Mouse (Mus musculus) neural tube, embryonic 10.5 days (tissue): ENCODE data around the gene Cd69.

ENCODE experiments used
- DNase-seq: peaks from one replicate; pipeline ENCODE4 v3.0.0-alpha.2; 2017; ENCODE audit warnings: low spot score; ENCODE audit errors: extremely low spot score

Gene Cd69

GRCm38 (mm10) chr6:129246992-129247391, 28.2 kb downstream of the Cd69 start:
- no peak for DNase-seq

GRCm38 (mm10) chr6:129245793-129246192, 29.4 kb downstream of the Cd69 start:
- DNase-seq, result no peak

GRCm38 (mm10) chr6:129241907-129242306, 33.3 kb downstream of the Cd69 start:
- DNase-seq, result no peak

- no peak for DNase-seq
Observed at GRCm38 (mm10) chr6:129241471-129241870, 33.8 kb downstream of the Cd69 start.

GRCm38 (mm10) chr6:129239564-129240248, 35.5 kb downstream of the Cd69 start:
- no peak for DNase-seq

- peak; percentile 40 for DNase-seq
Observed at GRCm38 (mm10) chr6:129238275-129239038, 36.8 kb downstream of the Cd69 start.

GRCm38 (mm10) chr6:129237350-129238274, 37.6 kb downstream of the Cd69 start:
- peak; percentile 63 for DNase-seq

- DNase-seq, result no peak
Observed at GRCm38 (mm10) chr6:129236652-129237342, 38.4 kb downstream of the Cd69 start.

GRCm38 (mm10) chr6:129235855-129236461, 39.3 kb downstream of the Cd69 start:
- no peak for DNase-seq

GRCm38 (mm10) chr6:129234456-129235360, 40.5 kb downstream of the Cd69 start:
- no peak for DNase-seq

- DNase-seq, result no peak
Observed at GRCm38 (mm10) chr6:129233955-129234369, 41.3 kb downstream of the Cd69 start.

- DNase-seq, result no peak
Observed at GRCm38 (mm10) chr6:129233366-129233954, 41.8 kb downstream of the Cd69 start.

GRCm38 (mm10) chr6:129232842-129233205, 42.4 kb downstream of the Cd69 start:
- DNase-seq, result no peak

GRCm38 (mm10) chr6:129232005-129232841, 43.0 kb downstream of the Cd69 start:
- DNase-seq, result no peak

- no peak for DNase-seq
Observed at GRCm38 (mm10) chr6:129229774-129230578, 45.3 kb downstream of the Cd69 start.

GRCm38 (mm10) chr6:129228935-129229773, 46.1 kb downstream of the Cd69 start:
- DNase-seq, result no peak

GRCm38 (mm10) chr6:129225078-129225477, 50.2 kb downstream of the Cd69 start:
- no peak for DNase-seq
